Mouse (Mus musculus) CH12F3 (cell line): ENCODE data around the gene Olfr1388.
"Not testable (repeated sequence)": the region's sequence is repeated elsewhere in the genome, so short reads cannot be mapped to it uniquely, and the experiment has no call there.

Experiments
- in situ Hi-C: fragments of 300-500 bp; cut with MboI; formaldehyde crosslinking; loops from 2 replicates; pipeline ENCODE4 v1.14.3; 2020; ENCODE audit warnings: low sequenced_read_pairs

The Olfr1388 gene

DNA sequence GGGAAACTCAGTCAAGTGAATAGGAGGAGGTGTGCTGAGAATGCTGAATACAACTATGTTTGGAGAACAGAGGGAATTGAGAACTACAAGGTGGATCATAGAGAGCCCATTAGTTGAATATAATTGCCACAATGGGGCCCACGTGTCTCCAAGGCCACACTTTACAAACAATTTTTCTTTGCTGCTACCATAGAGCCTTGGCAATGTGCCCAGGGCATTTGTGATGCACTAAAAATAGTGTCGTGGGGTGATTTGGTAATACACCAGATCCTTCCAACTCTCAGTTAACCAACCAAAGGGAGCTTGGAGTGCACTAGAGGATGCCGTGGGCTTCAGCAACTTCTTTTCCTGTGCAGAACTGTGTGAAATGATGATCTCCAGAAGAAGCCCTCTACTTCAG, at the start of gene Olfr1388:
Gene Olfr1388 (plus strand): TSS at position 214 of the 400 bp plus-strand sequence.
- in situ Hi-C loops: no loop called here

DNA sequence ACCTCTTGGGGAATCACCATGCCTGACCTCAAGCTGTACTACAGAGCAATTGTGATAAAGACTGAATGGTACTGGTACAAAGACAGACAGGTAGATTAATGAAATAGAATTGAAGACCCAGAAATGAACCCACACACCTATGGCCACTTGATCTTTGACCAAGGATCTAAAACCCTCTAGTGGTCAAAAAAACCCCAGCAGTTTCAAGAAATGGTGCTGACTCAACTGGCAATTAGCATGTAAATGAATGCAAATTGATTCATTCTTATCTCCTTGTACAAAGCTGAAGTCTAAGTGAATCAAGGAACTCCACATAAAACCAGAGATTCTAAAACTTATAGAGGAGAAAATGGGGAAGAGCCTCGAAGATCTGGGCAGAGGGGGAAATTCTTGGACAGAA, 43.7 kb upstream of the Olfr1388 start:
- in situ Hi-C loops: not testable (repeated sequence)

DNA sequence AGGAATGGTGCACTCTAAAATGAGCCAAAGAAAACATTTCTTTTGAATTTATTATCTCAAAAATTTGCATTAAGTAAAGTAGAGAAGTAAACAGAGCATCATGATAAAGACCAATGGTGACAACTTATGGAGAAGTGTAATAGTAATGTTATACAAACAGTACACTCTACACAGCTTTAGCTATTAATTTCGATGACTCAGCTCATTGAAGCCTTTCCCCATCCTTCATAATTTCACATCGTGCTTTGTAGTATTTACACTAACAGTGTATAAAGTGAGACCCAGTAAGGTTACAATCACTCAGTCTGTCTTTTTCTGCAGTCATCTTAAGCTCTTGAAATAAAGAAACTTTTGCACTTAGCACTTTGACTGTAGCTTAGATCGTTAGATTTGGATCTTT, 29.6 kb upstream of the Olfr1388 start:
- in situ Hi-C loops: no loop called here

DNA sequence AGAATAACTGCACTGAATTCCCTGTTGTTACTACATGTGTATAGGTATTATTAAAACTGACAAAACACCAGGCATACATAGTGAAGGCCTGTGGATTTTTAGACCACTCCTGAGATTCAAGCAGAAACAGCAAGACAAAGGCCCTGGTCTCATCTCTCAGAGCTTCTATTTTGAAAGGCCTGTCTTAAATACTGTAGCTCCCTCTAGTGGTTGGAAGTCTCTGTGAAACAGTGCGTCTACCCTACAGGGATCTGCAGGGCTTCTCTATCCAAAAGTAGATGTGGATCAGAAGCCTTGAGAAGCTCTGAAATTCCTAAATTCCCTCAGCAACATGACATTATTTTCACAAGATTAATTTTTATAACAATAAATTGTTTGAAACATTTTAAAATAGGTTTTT, 25.9 kb upstream of the Olfr1388 start:
- in situ Hi-C loops: no loop called here

DNA sequence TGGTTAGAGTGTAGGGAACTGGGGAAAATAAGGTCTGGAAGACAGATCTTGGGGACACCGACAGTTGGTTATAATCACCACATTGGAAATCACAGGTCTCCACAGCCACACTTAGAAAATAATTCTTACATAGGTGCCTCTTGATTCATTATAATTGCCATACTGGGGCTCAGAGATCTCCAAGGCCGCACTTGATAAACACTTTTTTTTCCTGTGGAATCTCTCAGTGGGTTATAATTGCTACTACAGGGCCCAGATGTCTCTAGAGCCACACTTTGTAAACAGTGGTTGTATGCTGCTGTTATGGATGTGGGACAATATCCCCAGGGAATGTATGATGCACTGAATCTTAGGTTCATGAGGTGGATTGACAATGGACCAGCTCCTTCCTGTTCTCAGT, 13.7 kb upstream of the Olfr1388 start, which contains the start of gene Olfr1389:
Gene Olfr1389 (plus strand): TSS at position 301 of the 400 bp plus-strand sequence.
- in situ Hi-C loops: no loop called here

DNA sequence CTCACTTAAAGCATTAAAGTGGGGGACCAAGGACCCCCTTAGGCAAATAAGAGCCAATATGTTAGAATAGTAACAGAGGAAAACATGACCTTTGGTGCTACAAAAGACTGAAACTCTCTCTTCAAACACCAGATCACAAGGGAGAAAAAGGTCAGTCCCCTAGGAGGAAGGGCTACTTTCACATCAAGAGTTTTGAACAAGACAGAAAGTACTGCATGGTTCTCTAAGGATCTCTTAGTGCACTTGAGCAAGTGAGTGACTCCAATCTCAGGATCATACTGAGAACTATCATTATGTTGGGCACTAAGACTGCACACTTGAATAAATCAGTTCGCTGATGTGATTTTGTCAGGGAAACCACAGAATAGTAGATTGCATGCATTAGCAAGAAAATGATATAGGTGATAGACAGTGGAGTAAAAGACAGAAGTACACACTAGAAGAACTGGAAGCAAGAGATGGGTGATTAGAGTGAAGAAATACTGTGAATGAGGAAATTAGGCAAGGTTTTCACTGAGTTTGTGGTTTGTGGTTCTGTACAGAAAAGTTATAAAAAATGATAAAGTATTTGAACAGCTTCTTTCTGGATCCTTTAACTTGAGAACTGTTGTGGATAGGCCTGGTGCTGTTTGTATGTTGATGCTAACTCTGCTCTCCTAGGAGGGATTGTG, 11.0 kb upstream of the Olfr1388 start:
- in situ Hi-C loops: no loop called here

DNA sequence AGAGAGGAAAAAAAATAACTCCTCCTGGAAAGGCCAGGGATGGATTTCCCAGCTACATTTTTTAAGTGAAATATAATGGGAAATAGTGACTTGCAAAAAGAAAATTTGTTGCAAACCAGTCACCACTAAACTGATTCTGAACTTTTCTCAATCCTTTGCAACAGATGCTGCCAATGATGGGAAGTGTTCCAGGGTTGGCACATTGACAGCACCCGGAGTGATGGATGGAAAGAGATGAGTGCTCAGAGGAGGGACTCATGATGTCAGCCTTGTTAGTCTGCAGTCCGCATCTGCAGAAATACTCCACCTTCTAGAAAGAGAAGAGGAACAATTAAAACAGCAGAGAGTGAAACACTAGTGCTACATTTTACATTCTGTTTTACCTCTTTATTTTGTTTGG, 6.8 kb upstream of the Olfr1388 start:
- in situ Hi-C loops: no loop called here

DNA sequence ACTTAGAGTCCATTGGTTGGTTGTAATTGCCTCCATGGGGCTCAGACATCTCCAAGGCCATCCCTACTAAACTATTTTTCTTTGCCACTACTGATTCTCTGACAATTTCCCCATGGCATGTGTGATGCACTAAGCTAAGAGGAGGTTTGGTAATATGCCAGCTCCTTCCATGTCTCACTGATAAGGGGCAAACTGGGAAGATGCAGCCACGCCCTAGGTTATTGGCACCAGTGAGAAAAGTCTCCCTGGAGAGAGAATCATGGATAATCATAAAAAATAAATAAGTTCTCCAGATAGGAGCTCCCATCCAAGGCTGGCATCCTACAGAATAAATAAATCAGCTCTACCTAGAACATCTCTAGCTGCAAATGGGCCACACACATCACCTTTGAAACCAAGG, 18.6 kb downstream of the Olfr1388 start, which contains the start of gene Olfr1387:
Gene Olfr1387 (plus strand): TSS at position 301 of the 400 bp plus-strand sequence.
- in situ Hi-C loops: no loop called here

DNA sequence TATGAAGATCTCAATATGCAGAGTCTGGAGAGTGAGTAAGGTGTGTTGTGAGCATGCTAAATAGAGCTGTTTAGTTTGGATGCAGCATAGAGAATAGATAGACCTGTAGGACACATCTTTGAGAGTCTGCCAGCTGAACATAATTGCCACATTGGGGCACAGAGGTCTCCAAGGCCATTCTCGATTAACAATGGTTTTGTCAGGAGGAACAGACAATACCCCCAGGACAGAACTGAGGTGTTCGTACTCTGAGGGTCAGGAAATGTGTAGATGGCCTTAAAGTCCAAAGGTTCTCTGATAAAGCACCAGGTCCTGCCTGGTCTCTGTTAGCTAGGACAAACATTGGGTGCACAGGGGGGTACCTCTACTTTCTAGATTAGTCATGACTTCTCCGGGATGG, 28.3 kb downstream of the Olfr1388 start, which contains the start of gene Olfr1386:
Gene Olfr1386 (plus strand): TSS at position 301 of the 400 bp plus-strand sequence.
- in situ Hi-C loops: not testable (repeated sequence)

DNA sequence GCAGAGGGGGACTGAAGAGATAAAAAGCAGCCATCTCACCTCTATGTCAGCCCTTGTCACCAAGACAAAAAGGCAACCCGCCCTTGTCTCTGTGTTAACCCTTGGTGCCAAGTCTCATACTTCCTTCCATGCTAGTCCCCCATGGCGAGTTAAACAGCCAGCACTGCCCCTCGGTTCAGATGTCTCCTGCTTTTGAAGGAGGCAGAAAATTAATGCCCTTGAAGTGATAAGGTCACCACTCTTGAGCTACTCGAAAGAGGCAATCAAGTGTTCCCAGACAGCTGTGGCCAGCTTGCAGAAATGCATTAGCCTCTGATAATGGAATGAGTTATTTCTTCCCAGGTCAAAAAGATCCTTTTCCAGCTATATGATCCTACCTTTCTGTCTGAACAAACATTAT, 49.5 kb downstream of the Olfr1388 start:
- in situ Hi-C loops: no loop called here

DNA sequence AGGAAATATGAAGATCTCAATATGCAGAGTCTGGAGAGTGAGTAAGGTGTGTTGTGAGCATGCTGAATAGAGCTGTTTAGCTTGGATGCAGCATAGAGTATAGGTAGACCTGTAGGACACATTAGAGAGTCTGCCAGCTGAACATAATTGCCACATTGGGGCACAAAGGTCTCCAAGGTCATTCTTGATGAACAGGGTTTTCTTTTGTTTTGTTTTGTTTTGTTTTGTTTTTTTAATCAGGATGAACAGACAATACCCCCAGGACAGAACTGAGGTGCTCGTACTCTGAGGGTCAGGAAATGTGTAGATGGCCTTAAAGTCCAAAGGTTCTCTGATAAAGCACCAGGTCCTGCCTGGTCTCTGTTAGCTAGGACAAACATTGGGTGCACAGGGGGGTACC, 52.3 kb downstream of the Olfr1388 start, which contains the start of gene Olfr1385:
Gene Olfr1385 (plus strand): TSS at position 301 of the 400 bp plus-strand sequence.
- in situ Hi-C loops: not testable (repeated sequence)
